Mouse (Mus musculus) left cerebral cortex, adult 2 months (tissue): Measurements from ENCODE around the gene Pdzrn3. TPM values are rescaled to one million over a fixed set of nuclear protein-coding genes. Genes with fewer than 3 reads are reported as not detected.

Experiments
- DNase-seq, 2 experiments: peaks; one replicate each; pipeline ENCODE4 v3.0.0; 2021 to 2022; ENCODE audit warnings: low spot score in 2 of 2, mixed read lengths in 1 of 2; ENCODE audit errors: extremely low spot score in 1 of 2
- H3K27ac ChIP-seq: fragments of 200-600 bp; 2 replicates; pipeline ENCODE4 v1.8.1; 2022
- H3K4me3 ChIP-seq: fragments of 200-600 bp; 2 replicates; pipeline ENCODE4 v1.8.1; 2022
- CTCF ChIP-seq: fragments of 200-600 bp; IDR thresholded peaks from 2 replicates; pipeline ENCODE4 v1.8.1; 2022; ENCODE audit warnings: antibody characterized with exemption, mild to moderate bottlenecking, moderate library complexity
- intact Hi-C: fragments of 180-260 bp; cut with DNase I; formaldehyde crosslinking; loops from one replicate; pipeline ENCODE4 v1.15.1; 2025
- total RNA-seq, 2 experiments: library from RNA; stranded (reverse); gene quantifications; 2 replicates each; pipeline ENCODE4 v1.2.3; 2021

Gene Pdzrn3
- total RNA-seq, 2 experiments from 2014 or later: 47.9 to 50.8 TPM

GRCm38 (mm10) chr6:101198943-101199298 lies 178.8 kb downstream of the Pdzrn3 start:
- Histone ChIP-seq H3K4me3 (peak overlapping the region; percentile 41), H3K27ac (peak overlapping the region; percentile 46; the same call in 1 of the 2 replicates)
- DNase-seq: peak in 1 of 2 experiments; percentile 22
- intact Hi-C loops: loop anchor here (5.0 to 10.0 kb wide), 3 partner anchors 232 to 524 kb away; partner anchors contain the start of gene Shq1
- TF ChIP-seq CTCF: no peak

GRCm38 (mm10) chr6:101198284-101198942 lies 179.3 kb downstream of the Pdzrn3 start:
- intact Hi-C loops: loop anchor here (5.0 to 10.0 kb wide), 3 partner anchors 231 to 524 kb away; partner anchors contain the start of gene Shq1
- Histone ChIP-seq H3K27ac (peak overlapping the region; percentile 46; the same call in 1 of the 2 replicates), H3K4me3 (peak overlapping the region; percentile 41)
- peak in 1 of 2 experiments; percentile 27 for DNase-seq
- TF ChIP-seq CTCF: no peak

- H3K4me3 ChIP-seq: peak overlapping the region; percentile 41
- no peak overlapping the region for H3K27ac ChIP-seq
- peak; percentile 77 to 79 for DNase-seq
- intact Hi-C loops: loop anchor here (1.0 to 10.0 kb wide), 4 partner anchors 230 to 523 kb away; partner anchors contain the start of gene Shq1
- TF ChIP-seq CTCF: peak; percentile 92
Measured at GRCm38 (mm10) chr6:101197642-101198041, 180.1 kb downstream of the Pdzrn3 start.

GRCm38 (mm10) chr6:101195891-101196290 lies 181.8 kb downstream of the Pdzrn3 start:
- intact Hi-C loops: loop anchor here (5.0 to 10.0 kb wide), 3 partner anchors 229 to 521 kb away; partner anchors contain the start of gene Shq1
- DNase-seq: no peak
- TF ChIP-seq CTCF: no peak
- Histone ChIP-seq H3K27ac (no peak overlapping the region), H3K4me3 (no peak overlapping the region)

GRCm38 (mm10) chr6:101194386-101194925 lies 183.2 kb downstream of the Pdzrn3 start:
- no peak overlapping the region for H3K27ac ChIP-seq
- no peak for TF ChIP-seq CTCF
- intact Hi-C loops: loop anchor here (10.0 kb wide), 2 partner anchors 420 to 520 kb away; partner anchors contain the start of gene Shq1
- H3K4me3 ChIP-seq: no peak overlapping the region
- no peak for DNase-seq

- peak in 1 of 2 experiments; percentile 46 for DNase-seq
- intact Hi-C loops: loop anchor here (10.0 kb wide), 2 partner anchors 423 to 517 kb away; partner anchors contain the start of gene Shq1
- Histone ChIP-seq H3K4me3 (no peak overlapping the region), H3K27ac (no peak overlapping the region; the same call in 1 of the 2 replicates)
- no peak for TF ChIP-seq CTCF
Measured at GRCm38 (mm10) chr6:101191576-101191975, 186.1 kb downstream of the Pdzrn3 start.

- no peak overlapping the region for H3K4me3 ChIP-seq
- peak overlapping the region; percentile 26; the same call in 1 of the 2 replicates for H3K27ac ChIP-seq
- intact Hi-C loops: no loop called here
- no peak for DNase-seq
- no peak for TF ChIP-seq CTCF
Measured at GRCm38 (mm10) chr6:101187322-101187721, 190.4 kb downstream of the Pdzrn3 start.

GRCm38 (mm10) chr6:101186887-101187286 lies 190.8 kb downstream of the Pdzrn3 start:
- Histone ChIP-seq H3K27ac (peak overlapping the region; percentile 26; the same call in 1 of the 2 replicates), H3K4me3 (no peak overlapping the region)
- intact Hi-C loops: no loop called here
- no peak for DNase-seq
- no peak for TF ChIP-seq CTCF

GRCm38 (mm10) chr6:101184103-101184785 lies 193.5 kb downstream of the Pdzrn3 start:
- Histone ChIP-seq H3K27ac (no peak overlapping the region; the same call in 1 of the 2 replicates), H3K4me3 (no peak overlapping the region)
- no peak for TF ChIP-seq CTCF
- no peak for DNase-seq
- intact Hi-C loops: no loop called here

- DNase-seq: no peak
- Histone ChIP-seq H3K27ac (no peak overlapping the region), H3K4me3 (no peak overlapping the region)
- no peak for TF ChIP-seq CTCF
- intact Hi-C loops: no loop called here
Measured at GRCm38 (mm10) chr6:101170699-101171098, 207.0 kb downstream of the Pdzrn3 start.

- intact Hi-C loops: no loop called here
- no peak overlapping the region for H3K27ac ChIP-seq
- no peak for DNase-seq
- no peak for TF ChIP-seq CTCF
- no peak overlapping the region for H3K4me3 ChIP-seq
Measured at GRCm38 (mm10) chr6:101153511-101153921, 224.2 kb downstream of the Pdzrn3 start.

GRCm38 (mm10) chr6:101135368-101135767 lies 242.3 kb downstream of the Pdzrn3 start:
- no peak for TF ChIP-seq CTCF
- H3K27ac ChIP-seq: no peak overlapping the region
- H3K4me3 ChIP-seq: no peak overlapping the region
- no peak for DNase-seq
- intact Hi-C loops: no loop called here
